Mouse (Mus musculus): ENCODE measurements around the gene Stn1. TPM values are rescaled to one million over a fixed set of nuclear protein-coding genes. Genes with fewer than 3 reads are reported as not detected.

Gene Stn1
- polyA plus RNA-seq, 1 experiment from 2014 or later: 55.5 TPM

GRCm38 (mm10) chr19:47531309-47531708, 6.0 kb downstream of the Stn1 start:
- H3K27me3 ChIP-seq (ENCODE audit: control insufficient read depth, insufficient read depth, low read depth, low read length): no peaks in the 10 kb centered on the region
- no peak overlapping the region for H3K9ac ChIP-seq (ENCODE audit: low read length)
- ATAC-seq (ENCODE audit: low read depth): no peak
- H3K4me2 ChIP-seq (ENCODE audit: low read depth, low read length): no peak overlapping the region
- H3K27ac ChIP-seq (ENCODE audit: low read length): no peak overlapping the region
- H3K4me3 ChIP-seq (ENCODE audit: low read length): no peak overlapping the region
- H3K9me3 ChIP-seq (ENCODE audit: control insufficient read depth, low read length): peaks cover 4% of the 10 kb centered on the region; the same call in 1 of the 2 replicates
- H3K4me1 ChIP-seq (replicated peaks; ENCODE audit: control insufficient read depth, insufficient read depth, low read length): peaks cover 5% of the 10 kb centered on the region
- H3K36me3 ChIP-seq (ENCODE audit: control insufficient read depth, insufficient read depth, low read length): peaks cover 9% of the 10 kb centered on the region
- WGBS: 87% methylated on average over 5 of the region's 5 CpGs

GRCm38 (mm10) chr19:47526239-47526986, 10.9 kb downstream of the Stn1 start:
- Histone ChIP-seq H3K4me1 (replicated peaks; ENCODE audit: control insufficient read depth, insufficient read depth, low read length) (no peaks in the 10 kb centered on the region), H3K9ac (ENCODE audit: low read length) (no peak overlapping the region), H3K27ac (ENCODE audit: low read length) (no peak overlapping the region), H3K27me3 (ENCODE audit: control insufficient read depth, insufficient read depth, low read depth, low read length) (no peaks in the 10 kb centered on the region), H3K9me3 (ENCODE audit: control insufficient read depth, low read length) (no peaks in the 10 kb centered on the region), H3K36me3 (ENCODE audit: control insufficient read depth, insufficient read depth, low read length) (peaks cover 8% of the 10 kb centered on the region), H3K4me3 (ENCODE audit: low read length) (no peak overlapping the region), H3K4me2 (ENCODE audit: low read depth, low read length) (no peak overlapping the region)
- whole genome bisulfite sequencing: 67% methylated on average over 21 of the region's 21 CpGs
- ATAC-seq (ENCODE audit: low read depth): no peak

DNA sequence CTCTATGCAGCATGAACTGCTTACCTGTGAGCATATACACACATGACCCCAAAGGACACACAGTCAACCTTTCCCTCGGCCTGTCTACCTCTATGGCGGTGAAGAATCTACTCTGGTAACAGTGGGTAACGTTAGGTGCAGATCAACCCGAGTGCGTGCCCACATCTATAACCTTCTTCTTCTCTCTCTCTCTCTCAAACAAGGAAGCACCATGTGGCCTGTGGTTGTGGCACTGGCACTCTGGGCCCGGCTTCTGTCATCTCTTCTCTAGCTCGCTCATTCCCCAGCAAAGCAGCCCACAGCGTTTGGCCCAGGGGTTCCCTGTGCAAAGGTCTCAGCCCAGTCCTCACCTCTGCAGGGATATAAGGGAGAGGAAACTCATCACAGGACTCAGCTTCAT, 12.4 kb downstream of the Stn1 start:
- Histone ChIP-seq H3K4me3 (ENCODE audit: low read length) (no peak overlapping the region), H3K9me3 (ENCODE audit: control insufficient read depth, low read length) (no peaks in the 10 kb centered on the region), H3K4me1 (replicated peaks; ENCODE audit: control insufficient read depth, insufficient read depth, low read length) (no peaks in the 10 kb centered on the region), H3K27ac (ENCODE audit: low read length) (no peak overlapping the region), H3K4me2 (ENCODE audit: low read depth, low read length) (no peak overlapping the region), H3K36me3 (ENCODE audit: control insufficient read depth, insufficient read depth, low read length) (peaks cover 8% of the 10 kb centered on the region), H3K27me3 (ENCODE audit: control insufficient read depth, insufficient read depth, low read depth, low read length) (no peaks in the 10 kb centered on the region), H3K9ac (ENCODE audit: low read length) (no peak overlapping the region)
- 93% methylated on average over 8 of the region's 8 CpGs for WGBS
- ATAC-seq (ENCODE audit: low read depth): no peak

DNA sequence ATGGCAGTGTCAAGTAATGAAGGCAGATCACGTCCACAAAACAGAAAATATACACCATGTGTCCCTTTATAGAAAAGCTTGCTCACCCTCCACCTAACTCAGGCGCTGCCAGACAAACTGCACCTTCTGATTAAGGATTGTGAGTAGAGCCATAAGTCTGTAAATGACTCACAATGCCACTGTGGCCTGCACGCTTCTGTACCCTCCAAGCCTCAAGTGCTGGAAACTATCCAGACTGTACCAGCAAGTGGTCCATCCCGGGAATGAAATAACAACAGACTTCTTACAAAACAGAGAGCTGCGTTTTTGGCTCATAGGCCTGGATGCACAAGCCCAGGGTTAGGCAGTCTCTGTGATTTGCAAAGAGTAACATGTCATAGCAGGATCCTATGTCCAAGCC, 15.9 kb downstream of the Stn1 start:
- Histone ChIP-seq H3K4me2 (ENCODE audit: low read depth, low read length) (no peak overlapping the region), H3K27ac (ENCODE audit: low read length) (no peak overlapping the region), H3K4me1 (replicated peaks; ENCODE audit: control insufficient read depth, insufficient read depth, low read length) (no peaks in the 10 kb centered on the region), H3K9ac (ENCODE audit: low read length) (no peak overlapping the region), H3K4me3 (ENCODE audit: low read length) (no peak overlapping the region), H3K27me3 (ENCODE audit: control insufficient read depth, insufficient read depth, low read depth, low read length) (no peaks in the 10 kb centered on the region), H3K9me3 (ENCODE audit: control insufficient read depth, low read length) (no peaks in the 10 kb centered on the region), H3K36me3 (ENCODE audit: control insufficient read depth, insufficient read depth, low read length) (peaks cover 8% of the 10 kb centered on the region)
- 86% methylated on average over 5 of the region's 5 CpGs for WGBS
- ATAC-seq (ENCODE audit: low read depth): no peak

GRCm38 (mm10) chr19:47519163-47519893, 18.0 kb downstream of the Stn1 start:
- WGBS: 84% methylated on average over 8 of the region's 8 CpGs
- Histone ChIP-seq H3K36me3 (ENCODE audit: control insufficient read depth, insufficient read depth, low read length) (peaks cover 15% of the 10 kb centered on the region), H3K9me3 (ENCODE audit: control insufficient read depth, low read length) (no peaks in the 10 kb centered on the region), H3K9ac (ENCODE audit: low read length) (no peak overlapping the region), H3K4me3 (ENCODE audit: low read length) (no peak overlapping the region), H3K4me1 (replicated peaks; ENCODE audit: control insufficient read depth, insufficient read depth, low read length) (no peaks in the 10 kb centered on the region), H3K27ac (ENCODE audit: low read length) (no peak overlapping the region), H3K27me3 (ENCODE audit: control insufficient read depth, insufficient read depth, low read depth, low read length) (no peaks in the 10 kb centered on the region), H3K4me2 (ENCODE audit: low read depth, low read length) (no peak overlapping the region)
- ATAC-seq (ENCODE audit: low read depth): no peak

- peaks cover 13% of the 10 kb centered on the region for H3K36me3 ChIP-seq (ENCODE audit: control insufficient read depth, insufficient read depth, low read length)
- no peaks in the 10 kb centered on the region for H3K9me3 ChIP-seq (ENCODE audit: control insufficient read depth, low read length)
- no peaks in the 10 kb centered on the region for H3K27me3 ChIP-seq (ENCODE audit: control insufficient read depth, insufficient read depth, low read depth, low read length)
- no peaks in the 10 kb centered on the region for H3K4me1 ChIP-seq (replicated peaks; ENCODE audit: control insufficient read depth, insufficient read depth, low read length)
- no peak for ATAC-seq (ENCODE audit: low read depth)
- 83% methylated on average over 24 of the region's 24 CpGs for WGBS
- H3K27ac ChIP-seq (ENCODE audit: low read length): no peak overlapping the region
- no peak overlapping the region for H3K4me3 ChIP-seq (ENCODE audit: low read length)
- H3K9ac ChIP-seq (ENCODE audit: low read length): no peak overlapping the region
- no peak overlapping the region for H3K4me2 ChIP-seq (ENCODE audit: low read depth, low read length)
These were observed 18.7 kb downstream of the Stn1 start for GRCm38 (mm10) chr19:47518475-47519162.

DNA sequence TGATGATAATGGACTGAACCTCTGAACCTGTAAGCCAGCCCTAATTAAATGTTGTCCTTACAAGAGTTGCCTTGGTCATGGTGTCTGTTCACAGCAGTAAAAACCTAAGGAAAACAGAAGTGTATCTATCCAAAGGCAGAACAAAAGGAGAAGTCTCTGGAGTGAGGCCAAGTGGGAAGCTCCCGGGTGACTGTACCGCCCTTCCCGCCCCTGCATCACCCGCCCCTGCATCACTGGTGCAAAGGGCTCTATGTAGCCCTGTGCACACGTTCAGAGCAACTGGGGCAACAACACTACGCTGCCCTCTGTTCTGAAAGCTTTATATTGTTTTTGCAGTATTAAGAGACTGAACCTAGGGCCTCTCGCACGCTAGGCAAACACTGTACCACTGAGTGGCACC, 19.7 kb downstream of the Stn1 start:
- no peak overlapping the region for H3K27ac ChIP-seq (ENCODE audit: low read length)
- H3K9me3 ChIP-seq (ENCODE audit: control insufficient read depth, low read length): no peaks in the 10 kb centered on the region
- WGBS: 76% methylated on average over 8 of the region's 8 CpGs
- no peak overlapping the region for H3K4me2 ChIP-seq (ENCODE audit: low read depth, low read length)
- H3K36me3 ChIP-seq (ENCODE audit: control insufficient read depth, insufficient read depth, low read length): peaks cover 11% of the 10 kb centered on the region
- ATAC-seq (ENCODE audit: low read depth): no peak
- H3K4me1 ChIP-seq (replicated peaks; ENCODE audit: control insufficient read depth, insufficient read depth, low read length): peaks cover 7% of the 10 kb centered on the region; the same call in 1 of the 2 replicates
- H3K4me3 ChIP-seq (ENCODE audit: low read length): no peak overlapping the region
- no peaks in the 10 kb centered on the region for H3K27me3 ChIP-seq (ENCODE audit: control insufficient read depth, insufficient read depth, low read depth, low read length)
- H3K9ac ChIP-seq (ENCODE audit: low read length): no peak overlapping the region

GRCm38 (mm10) chr19:47516879-47517278, 20.4 kb downstream of the Stn1 start:
- Histone ChIP-seq H3K36me3 (ENCODE audit: control insufficient read depth, insufficient read depth, low read length) (peaks cover 11% of the 10 kb centered on the region), H3K27me3 (ENCODE audit: control insufficient read depth, insufficient read depth, low read depth, low read length) (no peaks in the 10 kb centered on the region), H3K4me3 (ENCODE audit: low read length) (no peak overlapping the region), H3K9me3 (ENCODE audit: control insufficient read depth, low read length) (no peaks in the 10 kb centered on the region), H3K9ac (ENCODE audit: low read length) (no peak overlapping the region), H3K27ac (ENCODE audit: low read length) (no peak overlapping the region), H3K4me2 (ENCODE audit: low read depth, low read length) (no peak overlapping the region), H3K4me1 (replicated peaks; ENCODE audit: control insufficient read depth, insufficient read depth, low read length) (peaks cover 7% of the 10 kb centered on the region; the same call in 1 of the 2 replicates)
- ATAC-seq (ENCODE audit: low read depth): no peak
- 83% methylated on average over 12 of the region's 12 CpGs for WGBS

DNA sequence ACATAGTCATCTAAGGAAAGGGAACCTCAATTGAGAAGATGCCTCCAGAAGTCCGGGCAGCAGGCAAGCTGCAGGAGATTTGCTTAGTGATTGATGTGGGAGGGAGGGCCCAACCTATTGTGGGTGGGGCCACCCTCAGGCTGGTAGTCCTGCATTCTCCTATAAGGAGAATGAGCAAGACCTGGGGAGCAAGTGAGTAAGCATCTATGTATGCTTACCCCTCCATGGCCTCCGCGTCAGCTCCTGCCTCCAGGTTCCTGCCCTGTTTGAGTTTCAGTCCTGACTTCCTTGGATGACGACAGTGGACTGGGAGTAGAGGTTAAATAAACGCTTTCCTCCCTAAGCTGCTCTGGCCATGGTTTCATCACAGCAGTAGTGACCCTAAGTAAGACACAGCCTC, 22.2 kb downstream of the Stn1 start:
- Histone ChIP-seq H3K4me1 (replicated peaks; ENCODE audit: control insufficient read depth, insufficient read depth, low read length) (peaks cover 11% of the 10 kb centered on the region), H3K4me2 (ENCODE audit: low read depth, low read length) (no peak overlapping the region), H3K36me3 (ENCODE audit: control insufficient read depth, insufficient read depth, low read length) (peaks cover 11% of the 10 kb centered on the region), H3K27me3 (ENCODE audit: control insufficient read depth, insufficient read depth, low read depth, low read length) (no peaks in the 10 kb centered on the region), H3K9me3 (ENCODE audit: control insufficient read depth, low read length) (no peaks in the 10 kb centered on the region), H3K4me3 (ENCODE audit: low read length) (no peak overlapping the region), H3K27ac (ENCODE audit: low read length) (no peak overlapping the region), H3K9ac (ENCODE audit: low read length) (no peak overlapping the region)
- WGBS: 54% methylated on average over 5 of the region's 5 CpGs
- ATAC-seq (ENCODE audit: low read depth): no peak

All from lung, embryonic 16.5 days (tissue).